Mouse (Mus musculus) natural killer cell, adult 2 months (primary cell): ENCODE data around the gene Foxs1.
A peak's percentile ranks its signal among the peaks of the same experiment; 100 is the strongest.

Experiments used
- DNase-seq, 2 experiments: peaks; one replicate each; pipeline ENCODE4 v3.0.0; 2022; ENCODE audit warnings: low spot score in 2 of 2

Gene Foxs1

DNA sequence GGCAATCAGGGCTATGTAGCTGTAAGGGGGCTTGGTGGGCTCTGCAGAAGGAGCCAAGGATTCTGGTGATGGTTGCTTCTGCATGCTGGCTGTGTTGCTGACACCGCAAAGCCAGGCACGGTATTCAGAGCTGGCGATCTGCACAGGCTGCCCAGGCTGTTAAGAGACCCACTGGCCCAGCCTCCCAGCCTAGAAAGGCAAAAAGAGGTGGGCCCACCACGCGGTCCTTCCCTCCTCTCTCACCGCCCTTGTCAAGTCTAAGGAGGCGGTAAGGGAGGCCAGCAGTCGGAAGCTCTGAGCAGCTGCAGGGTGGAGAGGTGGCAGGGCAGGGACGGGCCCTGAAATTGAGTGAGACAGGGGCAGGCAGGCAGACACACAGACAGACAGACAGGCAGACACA is at the start of gene Foxs1:
Gene Foxs1, minus strand, starts transcription at position 161 of the 400 bp plus-strand sequence.
- no peak for DNase-seq

DNA sequence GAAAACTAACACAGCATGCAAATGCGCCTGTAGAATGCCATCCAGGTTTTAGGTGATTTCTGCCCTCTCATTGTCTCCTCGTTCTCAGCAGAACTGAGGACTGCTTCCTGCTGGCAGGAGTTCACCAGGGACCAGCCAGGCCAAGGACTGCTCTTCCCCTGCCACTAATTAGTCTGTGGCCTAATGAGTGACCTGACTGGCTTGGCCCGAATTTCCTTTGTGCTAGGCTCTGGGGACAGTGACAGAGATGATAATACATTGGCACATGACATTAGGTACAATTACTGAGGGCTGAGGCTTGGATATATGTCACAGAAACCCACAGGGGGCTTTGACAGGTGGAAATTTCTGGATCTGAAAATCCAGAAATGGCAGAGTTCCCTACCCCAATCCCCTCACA is 44.0 kb upstream of the Foxs1 start:
- no peak for DNase-seq

DNA sequence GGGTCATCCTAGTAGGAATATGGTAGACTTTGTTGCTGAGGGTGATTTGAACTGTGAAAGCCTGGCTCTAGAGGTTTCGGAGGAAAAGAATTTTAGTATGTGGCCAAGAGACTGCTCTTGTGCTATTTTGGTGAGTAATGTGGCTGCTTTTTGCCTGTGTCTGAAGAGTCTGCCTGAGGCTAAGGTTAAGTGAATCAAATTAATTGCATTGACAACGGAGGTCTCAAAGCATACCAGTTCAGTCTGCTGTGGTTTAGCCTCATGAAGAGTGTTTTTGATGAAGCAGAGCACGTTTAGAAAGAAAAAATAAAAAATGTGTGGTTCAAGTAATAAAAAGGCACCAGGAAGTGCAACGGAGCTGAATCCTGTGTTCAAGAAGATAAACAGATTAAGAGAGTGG is 32.5 kb upstream of the Foxs1 start:
- DNase-seq: no peak

GRCm38 (mm10) chr2:152962091-152962793 is 29.2 kb upstream of the Foxs1 start, which contains the start of gene Ttll9:
Ttll9 (plus strand) TSS chr2:152962485.
- DNase-seq: peak; percentile 26 to 43

DNA sequence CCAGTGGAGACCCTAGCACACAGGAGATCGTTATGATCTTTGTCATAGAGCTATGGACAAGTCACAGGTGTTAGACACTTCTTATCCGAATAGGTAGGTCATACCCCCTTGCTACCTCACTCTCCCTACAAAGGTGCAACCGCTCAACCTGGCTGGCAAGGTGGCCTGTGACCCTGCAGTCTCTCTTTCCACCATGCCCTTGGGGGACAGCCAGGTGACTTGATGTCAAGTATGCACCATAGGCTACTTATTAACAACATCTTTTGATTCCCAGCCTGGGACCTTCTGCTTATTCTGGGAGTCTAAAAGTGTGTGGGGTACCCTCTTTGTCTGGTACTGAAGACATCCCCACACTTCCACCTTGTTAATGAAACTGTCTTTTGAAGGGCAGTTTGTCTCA is 25.1 kb upstream of the Foxs1 start:
- no peak for DNase-seq

DNA sequence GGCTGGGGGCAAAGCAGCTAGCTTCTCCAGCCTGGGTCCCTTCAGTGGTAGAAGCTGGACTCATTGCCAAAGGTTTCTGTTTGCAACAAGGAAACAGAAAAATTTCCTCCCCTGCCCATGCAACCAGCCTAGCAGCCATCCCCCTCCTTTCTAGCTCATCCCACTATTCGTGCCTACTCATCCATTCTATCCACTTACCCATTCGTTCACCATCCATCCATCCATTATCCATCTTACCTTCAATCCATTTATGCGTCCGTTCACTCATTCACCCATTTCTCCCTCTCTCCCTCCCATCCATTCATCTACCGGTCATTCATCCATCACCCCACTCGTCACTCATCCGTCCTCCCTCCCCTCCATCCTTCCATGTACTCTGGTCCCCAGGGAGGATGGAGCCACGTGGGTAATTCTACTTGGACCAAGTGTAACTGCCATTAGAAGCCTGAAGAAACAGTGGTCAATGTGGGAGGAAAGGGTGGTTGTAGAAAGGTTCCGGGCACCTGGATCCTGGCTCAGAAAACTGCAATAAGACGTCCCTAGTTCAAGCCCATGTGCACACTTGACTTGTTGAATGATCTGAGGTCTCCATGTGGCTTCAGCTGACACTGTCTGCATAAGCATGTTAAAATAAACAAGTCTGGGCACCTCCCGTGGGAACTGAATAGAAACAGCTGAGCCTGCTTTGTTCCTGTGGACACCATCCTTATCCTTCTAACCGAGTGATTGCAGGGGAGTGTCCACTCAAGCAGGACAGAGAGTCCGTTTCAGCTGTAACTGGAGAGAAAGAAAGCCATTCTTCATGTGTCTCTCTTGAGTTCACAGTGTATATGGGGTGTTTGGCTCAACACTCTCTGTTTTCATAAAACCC is 19.1 kb upstream of the Foxs1 start:
- no peak for DNase-seq

DNA sequence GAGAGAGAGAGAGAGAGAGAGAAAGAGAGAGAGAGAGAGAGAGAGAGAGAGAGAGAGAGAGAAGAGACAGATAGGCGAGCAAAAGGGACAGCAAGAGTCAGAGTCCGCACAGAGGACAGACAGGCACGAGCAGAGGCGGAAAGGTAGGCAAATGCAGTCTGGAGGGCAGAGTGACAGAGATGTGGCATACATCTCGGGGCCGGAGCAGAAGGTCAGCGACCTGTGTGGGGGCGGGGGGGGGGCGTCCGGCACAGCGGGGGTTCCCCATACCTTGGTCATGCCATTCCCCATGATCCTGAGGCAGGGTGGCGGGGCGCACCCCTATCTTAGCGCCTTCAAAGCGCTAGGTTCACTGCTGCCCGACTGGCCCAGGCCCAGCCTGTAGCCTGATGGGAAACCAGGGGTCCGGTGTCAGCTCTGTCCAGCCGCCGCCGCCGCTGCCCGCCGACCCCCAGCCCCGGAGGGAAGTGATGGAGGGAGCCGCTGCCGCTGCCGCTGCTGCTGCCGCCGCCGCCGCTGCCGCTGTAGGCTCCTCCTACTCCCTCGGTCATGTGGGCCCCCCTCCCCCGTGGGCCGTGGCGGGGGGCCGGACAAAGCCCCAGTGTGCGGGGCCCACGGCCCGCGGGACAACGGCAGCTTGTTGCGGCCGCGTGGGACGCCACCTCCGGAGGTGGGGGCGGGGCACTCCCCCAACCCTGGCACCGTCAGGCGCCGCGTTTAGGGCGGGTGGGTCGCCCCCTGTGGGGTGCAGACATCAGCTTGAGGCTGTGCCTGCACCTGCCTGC is 18.2 kb upstream of the Foxs1 start, which contains the start of gene Dusp15:
Gene Dusp15, minus strand, starts transcription at position 634 of the 785 bp plus-strand sequence.
- DNase-seq: no peak

DNA sequence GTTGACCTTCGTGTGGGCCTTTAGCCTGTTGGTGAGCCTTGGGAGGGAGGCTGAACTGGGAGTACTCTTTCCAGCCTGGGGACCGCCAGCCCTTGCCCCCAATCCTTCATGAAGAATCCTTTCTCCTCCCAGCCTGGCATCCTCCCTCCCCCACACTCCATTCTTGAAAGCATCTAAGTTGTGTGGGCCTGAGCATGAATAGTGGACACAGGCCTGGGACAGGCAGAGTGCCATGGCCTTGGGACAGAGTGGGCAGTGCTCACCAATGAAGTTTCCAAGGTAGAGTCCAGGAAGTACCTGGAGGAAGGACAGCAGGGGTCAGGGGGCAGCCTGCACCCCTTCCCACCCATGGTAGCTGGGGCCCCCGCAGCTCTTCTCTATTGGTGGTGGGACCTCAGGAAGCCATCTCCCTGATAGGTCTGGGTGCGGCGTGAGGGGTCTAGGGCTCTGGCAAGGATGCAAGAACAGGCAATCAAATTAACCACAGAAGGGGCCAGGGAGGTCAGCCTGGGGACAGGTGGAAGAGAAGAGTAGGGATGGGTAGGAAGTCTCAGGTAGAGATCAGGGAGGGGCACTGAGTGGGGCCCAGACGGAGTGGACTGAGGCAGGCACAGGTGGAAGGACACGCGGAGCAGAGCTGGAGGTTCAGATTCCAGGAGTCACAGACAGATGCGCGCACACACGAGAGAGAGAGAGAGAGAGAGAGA is 17.5 kb upstream of the Foxs1 start:
- no peak for DNase-seq

- DNase-seq: no peak
Measured at GRCm38 (mm10) chr2:152948438-152949020, 15.5 kb upstream of the Foxs1 start.

DNA sequence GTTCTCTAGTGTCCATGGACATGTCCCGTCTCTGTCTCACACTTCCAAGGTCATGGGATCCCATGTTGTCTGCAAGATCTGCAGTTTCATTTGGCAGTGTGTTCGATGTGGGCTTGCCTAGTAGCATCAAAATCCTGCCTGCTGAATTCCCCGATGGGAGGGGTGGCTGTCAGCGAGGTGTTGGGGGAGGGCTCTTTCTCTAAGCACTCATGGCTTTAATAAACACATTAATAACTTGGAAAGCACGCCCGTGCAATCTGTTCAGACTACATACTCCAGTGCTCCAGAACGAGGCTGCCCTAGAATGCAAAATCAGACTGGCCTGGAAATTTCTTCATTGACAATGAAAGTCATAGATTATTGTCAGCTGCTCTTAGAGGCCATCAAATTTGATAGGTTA is 14.1 kb upstream of the Foxs1 start:
- DNase-seq: no peak

DNA sequence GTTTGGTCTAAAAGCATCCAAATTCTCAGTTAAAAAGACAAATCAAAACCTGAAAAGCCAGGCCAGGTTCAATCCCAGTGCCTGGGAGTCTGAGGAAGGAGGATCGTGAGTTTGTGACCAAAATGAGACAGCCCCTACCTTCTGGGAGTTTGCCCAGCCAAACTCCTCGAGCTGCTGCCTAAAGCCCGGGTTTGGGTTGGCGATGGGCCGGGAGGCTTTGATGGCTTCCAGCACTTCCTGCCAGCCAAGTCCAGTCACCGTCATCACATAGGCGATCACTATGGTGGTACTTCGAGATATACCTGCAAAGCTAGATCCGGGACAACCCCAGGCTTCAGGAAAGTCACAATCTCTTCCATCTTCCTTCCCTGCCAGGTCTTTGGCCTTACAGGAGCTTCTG is 11.0 kb upstream of the Foxs1 start:
- DNase-seq: no peak

DNA sequence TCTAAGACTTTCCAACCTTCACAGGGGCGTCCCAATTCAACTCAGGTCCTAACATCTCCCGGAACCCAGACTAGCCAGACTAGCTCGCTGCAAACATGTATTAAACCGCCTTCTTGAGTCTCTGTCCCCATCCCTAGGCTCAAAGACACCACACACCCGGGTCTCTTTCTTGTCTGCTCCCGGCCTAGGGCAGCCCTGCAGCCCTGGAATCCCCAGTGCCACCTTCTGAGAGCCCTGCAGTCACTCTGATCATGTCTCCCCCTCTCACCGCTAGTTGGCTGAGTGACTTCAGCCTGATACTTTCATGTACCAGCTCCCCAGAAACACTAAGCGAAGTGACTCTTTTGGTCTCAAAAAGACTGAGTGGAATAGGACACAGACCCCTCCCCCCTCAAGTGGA is 10.6 kb upstream of the Foxs1 start:
- no peak for DNase-seq

- no peak for DNase-seq
Measured at GRCm38 (mm10) chr2:152942898-152943515, 10.0 kb upstream of the Foxs1 start.

GRCm38 (mm10) chr2:152941776-152942175 is 8.8 kb upstream of the Foxs1 start:
- no peak for DNase-seq

GRCm38 (mm10) chr2:152941106-152941505 is 8.1 kb upstream of the Foxs1 start:
- no peak for DNase-seq

DNA sequence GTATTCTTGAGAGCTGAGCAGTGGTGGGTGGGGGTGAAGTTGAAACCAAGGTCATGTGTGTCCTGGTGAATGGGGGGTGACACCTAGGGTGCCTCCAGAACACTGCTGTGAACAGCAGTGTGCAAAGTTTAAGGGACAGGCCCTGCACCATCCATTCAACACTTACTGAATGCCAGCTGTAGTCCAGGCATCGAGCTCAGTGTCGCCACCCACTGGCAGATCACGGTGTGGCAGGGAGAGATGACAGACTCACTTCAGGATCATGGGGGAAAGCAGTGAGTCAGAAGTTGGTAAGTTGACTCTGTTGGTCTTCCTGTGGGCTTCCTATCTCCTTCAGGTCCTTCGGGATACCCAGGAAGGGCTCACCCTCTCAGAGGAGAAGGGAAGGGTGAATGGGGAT is 6.8 kb upstream of the Foxs1 start:
- peak; percentile 28 to 40 for DNase-seq

DNA sequence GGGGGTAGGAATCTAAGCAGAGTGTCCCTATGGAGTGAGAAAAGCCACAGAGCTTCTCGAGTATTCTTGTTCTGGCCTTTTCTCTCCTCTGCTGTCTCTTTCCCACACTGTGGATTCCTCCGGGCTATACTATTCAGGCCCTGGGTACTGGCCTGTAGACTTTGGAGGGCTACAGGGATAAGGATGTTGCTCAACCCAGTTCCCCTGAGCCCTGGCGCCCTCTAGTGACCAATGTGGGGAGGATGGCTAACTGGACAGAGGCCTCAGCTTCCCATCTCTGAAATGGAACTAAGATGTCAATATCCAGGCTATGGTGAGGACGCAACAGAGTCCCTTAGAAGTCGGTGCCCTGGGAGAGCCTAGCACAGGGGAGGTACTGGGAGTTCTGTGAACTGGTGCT is 606 bp upstream of the Foxs1 start:
- peak in 1 of 2 experiments; percentile 29 for DNase-seq

DNA sequence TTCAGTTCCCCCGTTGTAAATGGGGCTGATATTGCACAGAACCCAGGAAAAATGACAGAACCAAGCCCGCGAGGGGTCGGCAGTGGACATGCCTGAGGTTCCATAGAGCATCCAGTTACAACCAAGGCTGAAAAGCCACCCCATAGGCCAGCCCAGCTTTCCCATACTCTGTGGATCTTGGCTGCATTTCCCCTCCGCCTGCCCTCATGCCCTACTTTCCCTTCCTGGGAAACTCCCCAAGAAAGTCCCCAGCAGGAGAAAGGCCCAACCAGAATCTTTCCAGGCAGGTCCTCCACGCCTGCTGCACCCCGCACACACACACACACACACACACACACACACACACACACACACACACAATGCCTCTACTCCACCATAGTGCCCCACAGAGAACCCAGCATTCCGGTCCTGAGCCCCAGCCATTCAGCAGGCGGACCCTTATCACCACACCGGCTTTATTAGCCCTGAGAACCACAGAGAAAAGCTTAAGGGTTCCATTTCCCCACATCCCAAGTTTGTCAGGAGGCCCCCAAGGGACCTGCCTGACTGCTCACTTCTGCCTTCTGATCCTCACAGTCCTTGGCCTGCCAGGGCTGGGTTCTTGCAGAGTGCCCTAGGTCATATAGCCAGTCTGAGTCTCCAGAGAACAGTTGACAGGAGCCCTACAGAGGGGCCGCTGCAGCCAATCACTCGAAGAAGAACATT is 1.4 kb downstream of the Foxs1 start:
- DNase-seq: no peak

GRCm38 (mm10) chr2:152930276-152930675 is 2.7 kb downstream of the Foxs1 start:
- no peak for DNase-seq

DNA sequence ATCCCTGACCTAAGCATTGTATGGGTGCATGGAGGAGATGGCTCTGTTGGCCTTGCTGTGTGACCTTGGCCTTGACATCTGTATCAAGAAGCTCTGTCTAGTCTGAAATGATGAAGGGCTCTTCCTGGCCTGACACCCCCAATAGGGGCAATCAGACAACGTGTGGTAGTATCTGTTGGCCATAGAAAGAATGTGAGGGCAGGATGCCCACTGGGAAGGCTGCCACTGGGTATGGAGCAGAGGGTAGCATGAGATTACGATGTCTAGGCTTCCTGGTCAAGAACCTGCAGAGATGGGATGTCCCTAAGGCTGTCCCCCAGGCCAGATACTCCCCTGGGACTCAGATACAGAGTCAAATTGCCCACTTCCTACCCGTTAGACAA is 4.0 kb downstream of the Foxs1 start:
- DNase-seq: no peak
